Mouse (Mus musculus) 3134 (cell line): ENCODE data around the gene Dtx3.
A peak's percentile ranks its signal among the peaks of the same experiment; 100 is the strongest.
"Not testable (repeated sequence)": the region's sequence is repeated elsewhere in the genome, so short reads cannot be mapped to it uniquely, and the experiment has no call there.

Experiments used
- DNase-seq: peaks from one replicate; pipeline ENCODE4 v3.0.0-alpha.2; 2011; ENCODE audit warnings: low spot score; ENCODE audit not compliant: insufficient read length; ENCODE audit errors: extremely low read depth

Gene Dtx3

DNA sequence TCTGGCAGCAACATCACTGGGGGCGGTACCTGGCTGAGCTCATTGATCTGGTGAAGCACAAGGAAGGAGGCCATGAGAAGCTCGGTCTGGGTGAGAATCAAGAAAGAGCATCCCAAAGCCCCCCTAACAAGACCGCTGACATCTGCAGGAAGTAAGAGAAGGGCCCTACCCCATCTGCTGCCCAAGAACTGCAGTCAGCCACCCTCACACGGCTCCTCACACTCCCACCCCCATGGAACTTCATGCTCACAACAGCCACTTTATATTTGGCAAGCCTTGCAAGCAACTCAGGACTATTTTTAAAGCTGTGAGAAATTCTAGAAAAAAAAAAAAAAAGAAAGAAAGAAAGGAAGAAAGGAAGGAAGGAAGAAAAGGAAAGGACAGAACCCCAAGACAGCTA is 13.4 kb upstream of the Dtx3 start:
- DNase-seq: no peak

DNA sequence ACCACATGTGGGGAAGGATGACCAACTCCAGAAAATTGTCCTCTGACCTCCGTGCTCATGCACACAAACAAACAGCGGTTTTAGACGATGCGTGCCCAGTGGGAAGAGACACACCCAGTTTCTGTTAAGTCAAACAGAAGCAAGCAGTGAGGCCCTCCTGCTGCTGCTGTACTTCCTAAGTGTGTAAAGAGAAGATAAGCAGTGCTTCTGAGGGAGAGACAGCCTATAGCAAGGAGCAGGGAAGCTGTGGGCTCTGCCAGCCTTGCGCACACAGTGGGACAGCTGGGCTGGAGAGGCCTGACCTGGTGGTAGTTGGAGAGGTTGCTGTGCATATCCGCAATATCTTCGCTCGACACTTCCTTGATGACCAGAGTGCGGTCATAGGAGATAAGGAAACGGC is 9.8 kb upstream of the Dtx3 start:
- no peak for DNase-seq

DNA sequence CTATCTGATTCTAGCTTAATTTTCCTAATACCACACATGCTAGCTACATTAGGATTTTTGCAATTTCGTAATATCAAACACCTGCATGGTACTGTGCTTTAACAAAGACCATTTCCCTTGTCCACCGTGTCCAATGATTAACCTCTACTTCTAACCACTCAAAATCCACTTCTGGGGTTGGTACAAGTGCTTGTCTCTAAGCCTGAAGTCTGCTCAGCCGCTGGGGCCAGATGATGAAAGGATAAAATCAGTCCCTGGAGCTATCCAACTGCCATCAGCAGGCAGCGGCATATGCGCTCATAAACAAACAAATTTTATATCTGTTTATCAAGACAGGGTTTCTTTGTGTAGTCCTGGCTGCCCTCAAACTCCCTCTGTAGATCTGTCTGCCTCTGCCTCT is 9.1 kb upstream of the Dtx3 start:
- no peak for DNase-seq

DNA sequence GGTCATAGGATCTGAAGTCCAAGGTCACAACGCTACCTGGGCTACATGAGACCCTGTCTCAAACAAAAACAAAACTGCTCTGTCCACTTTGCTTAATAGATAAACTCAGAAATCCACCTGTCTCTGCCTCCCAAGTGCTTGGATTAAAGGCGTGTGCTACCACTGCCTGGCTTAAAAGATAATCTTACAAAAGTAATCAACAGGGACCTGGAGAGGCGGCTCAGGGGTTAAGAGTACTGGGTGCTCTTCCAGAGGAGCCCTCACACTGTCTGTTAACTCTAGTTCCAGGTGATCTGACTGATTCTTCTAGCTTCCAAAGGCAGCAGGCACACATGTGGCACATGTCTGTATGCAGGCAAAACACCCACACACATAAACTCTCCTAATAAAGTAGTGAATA is 7.6 kb upstream of the Dtx3 start:
- DNase-seq: no peak

DNA sequence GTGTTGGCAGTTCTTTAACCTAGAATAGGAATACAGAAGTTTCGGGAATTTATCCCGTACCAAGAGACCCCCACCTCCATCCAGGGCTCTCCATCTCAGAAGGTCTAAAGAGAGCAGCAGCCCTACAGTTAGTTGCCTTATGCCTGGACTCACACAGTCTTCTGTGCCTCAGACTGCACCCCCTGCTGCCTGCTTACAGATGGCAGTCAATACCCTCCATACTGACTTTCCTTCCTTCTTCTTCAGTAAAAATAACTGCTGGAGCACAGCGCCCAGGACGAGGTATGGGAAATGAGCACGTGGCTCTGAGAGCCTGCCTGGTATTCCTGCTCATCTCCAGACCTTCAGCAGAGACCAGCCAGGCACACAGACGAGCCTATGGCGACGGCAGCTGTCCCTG is 4.8 kb upstream of the Dtx3 start:
- no peak for DNase-seq

DNA sequence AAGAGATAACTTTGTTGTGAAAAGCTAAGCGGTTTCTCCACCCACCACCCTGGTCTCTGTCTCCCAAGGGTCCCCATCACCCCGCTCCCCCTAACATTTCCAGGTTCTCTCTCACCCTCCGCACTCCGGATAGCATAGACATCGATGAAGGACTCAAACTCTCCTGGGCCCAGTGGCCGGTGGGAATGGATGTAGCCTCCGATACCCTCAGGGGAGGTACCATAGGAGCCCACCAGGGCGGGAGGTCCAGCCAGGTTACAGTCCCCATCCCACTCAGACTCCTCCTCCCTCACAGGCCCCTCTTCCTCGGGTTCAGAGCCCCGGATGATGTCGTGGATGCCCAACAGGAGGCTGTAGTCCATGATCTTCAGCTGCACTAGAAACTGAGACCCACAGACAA is 3.9 kb upstream of the Dtx3 start:
- no peak for DNase-seq

DNA sequence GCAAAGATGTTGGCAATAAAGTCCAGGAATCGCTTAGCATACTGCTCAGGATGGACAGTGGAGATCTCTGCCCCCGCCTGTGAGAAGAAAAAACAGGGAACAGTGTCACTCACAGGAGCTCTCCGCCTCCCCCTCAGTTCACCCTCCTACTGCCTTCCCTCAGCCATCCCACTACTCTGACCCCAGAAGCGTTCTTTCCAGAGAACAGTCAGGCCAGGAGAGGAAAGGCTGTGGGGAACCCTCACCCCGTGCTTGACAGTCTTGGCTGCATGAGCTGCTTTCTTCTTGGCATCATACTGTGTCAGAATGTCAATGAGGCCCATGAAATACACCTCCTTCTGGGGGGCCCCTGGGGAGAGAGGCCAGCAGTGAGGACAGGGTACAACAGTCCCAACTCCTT is 3.5 kb upstream of the Dtx3 start:
- DNase-seq: no peak

DNA sequence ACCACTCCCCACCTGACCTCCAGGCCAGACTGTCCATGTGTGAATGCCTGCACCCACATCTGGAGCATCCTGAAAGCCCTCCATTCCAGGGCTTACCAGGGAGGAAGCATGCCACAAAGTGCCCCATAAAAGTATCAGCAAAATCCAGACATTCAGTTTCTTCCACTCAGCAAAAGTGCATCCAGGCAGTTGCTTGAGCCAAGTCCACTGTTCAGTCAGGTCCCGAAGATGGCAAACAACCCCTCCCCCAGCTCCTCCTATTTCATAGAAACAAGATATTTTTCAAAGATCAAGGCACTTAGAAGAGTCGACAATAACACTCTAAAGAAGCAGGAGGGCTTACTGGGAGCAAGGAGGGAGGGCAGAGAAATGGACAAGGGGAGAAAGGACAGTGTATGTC is 3.0 kb upstream of the Dtx3 start:
- DNase-seq: no peak

DNA sequence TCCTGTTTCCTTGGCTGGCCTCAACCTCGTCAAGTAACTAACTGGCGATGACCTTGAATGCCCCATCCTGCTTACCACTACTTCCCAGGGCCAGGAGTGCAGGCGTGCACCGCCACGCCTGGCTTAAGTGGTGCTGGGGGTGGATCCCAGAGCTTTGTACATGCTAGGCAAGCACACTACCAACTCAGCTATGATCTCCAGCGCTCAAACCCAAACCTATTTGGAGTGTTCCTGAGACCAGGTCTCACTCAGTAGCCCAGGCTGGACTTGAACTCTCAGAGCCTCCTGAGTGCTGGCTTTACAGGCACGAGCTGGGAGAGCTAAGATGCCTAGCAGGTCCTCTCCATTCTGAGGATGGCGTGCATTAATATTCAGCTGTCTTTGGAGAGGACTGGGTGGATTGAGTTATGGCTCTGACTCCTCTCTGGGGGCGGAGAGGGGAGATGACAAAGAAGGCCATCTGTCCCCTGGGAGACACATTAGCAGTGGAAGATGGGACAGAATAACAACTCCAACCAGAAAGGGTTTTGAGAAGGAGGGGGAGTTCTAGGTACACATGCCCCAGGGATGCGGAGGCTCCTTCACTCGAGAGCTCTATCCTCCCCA is 2.1 kb upstream of the Dtx3 start:
- no peak for DNase-seq

DNA sequence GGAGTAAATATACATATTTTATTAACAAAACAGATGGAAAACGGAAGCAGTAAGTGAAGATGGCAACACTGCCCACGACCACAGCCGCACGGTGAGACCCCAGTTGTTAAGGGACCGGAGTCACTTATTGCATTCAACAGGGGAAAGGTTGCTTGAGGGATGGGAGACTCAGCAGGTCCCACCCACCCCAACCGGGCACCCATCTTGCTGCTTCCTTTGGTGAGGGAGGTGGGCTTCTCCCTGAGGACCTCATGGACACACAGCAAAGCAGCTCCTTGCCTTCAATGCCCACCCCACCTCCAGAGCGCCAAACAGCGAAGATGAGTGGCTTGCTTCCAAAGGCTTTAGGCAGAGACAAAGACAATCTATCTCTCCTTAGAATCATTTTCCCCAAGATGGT is 1.6 kb upstream of the Dtx3 start:
- no peak for DNase-seq

DNA sequence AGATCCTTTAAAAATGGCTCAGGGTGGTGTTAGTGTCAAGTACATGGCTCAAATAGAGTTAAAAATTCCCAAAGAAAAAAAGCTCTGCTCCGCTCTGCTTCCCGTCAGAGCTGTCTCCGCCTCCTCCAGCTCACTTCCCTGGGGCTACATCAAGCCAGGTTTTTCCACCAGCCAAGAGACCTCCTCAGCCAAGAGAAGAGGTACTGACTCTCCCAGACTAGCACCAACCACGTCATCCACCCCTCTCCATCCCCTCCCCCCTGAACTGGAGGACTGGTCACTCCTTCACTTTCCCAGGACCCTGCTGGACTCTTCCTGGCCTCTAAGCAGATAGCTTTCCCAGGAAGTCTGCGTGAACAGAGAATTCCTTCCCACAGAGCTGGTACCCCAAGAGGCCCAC is 864 bp upstream of the Dtx3 start:
- peak; percentile 56 for DNase-seq

DNA sequence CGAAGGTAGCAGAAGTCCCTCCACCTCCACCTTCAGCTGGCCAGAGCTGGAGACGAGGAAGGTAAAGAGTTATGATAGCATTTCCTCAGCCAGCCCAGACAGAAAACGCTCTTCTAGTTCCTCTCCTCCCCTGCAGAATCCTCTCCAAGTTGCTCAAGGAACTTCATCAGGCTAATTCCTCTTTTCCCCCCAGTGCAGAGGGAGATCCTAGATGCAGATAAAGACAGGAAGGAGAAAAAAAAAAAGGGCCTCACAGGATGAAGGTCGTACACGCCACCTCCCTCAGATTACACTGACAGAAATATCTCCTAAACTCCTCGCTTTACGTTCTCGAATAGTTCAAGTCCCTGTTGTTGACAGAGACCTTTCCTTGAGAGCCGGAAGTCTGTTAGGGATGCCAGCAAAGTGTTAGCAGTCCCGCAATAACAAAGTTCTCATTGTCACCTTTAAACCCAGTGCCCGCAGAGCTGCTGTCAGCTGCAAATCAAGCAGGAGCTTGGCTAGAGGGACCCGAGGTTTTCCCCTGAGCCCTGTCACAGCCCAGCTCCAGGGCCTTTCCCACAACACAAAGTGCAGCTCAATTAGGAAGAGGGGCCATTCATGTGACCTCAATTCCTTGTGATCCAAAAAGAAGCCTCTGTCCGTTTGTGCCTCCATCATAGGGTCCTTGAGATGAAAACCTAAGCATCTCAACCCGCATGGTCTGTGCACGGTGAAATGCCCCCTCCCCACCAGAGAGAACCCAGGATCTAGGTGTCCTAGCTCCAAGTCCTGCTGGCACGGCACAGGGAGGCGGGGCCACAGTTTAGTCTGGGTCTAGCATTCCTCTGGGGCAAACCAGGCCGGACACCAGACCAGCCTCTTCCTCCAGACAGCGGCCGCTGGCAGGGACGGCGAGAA is 850 bp downstream of the Dtx3 start:
- peak; percentile 77 for DNase-seq

DNA sequence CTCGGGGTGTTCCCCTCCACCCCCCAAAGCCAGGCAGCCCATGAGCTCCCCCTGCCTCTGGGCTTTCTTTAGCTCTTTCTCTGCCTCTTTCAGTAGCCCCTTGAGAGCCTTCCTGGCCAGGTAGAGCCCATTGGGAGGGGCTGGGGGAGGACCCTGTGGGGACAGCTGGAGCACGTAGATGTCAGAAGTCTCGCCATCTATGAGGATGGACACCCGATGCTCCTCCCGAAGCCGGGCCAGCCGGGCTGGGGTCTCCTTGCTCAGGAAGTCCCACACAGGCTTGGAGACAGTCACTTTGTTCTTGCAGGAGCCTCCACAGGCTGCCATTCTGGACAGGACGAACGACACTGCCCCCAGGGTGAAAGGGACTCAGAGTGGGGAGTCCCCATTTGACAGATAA is 2.5 kb downstream of the Dtx3 start:
- no peak for DNase-seq

DNA sequence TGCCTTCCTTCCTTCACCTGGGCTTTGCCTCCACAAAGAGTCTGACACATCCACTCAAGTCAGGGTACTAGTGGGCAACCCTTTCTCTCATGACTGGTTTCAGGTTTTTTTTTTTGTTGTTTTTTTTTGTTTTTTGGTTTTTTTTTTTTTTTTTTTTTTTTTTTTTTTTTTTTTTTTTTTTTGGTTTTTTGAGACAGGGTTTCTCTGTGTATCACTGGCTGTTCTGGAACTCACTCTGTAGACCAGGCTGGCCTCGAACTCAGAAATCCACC is 3.5 kb downstream of the Dtx3 start:
- not testable (repeated sequence) for DNase-seq

DNA sequence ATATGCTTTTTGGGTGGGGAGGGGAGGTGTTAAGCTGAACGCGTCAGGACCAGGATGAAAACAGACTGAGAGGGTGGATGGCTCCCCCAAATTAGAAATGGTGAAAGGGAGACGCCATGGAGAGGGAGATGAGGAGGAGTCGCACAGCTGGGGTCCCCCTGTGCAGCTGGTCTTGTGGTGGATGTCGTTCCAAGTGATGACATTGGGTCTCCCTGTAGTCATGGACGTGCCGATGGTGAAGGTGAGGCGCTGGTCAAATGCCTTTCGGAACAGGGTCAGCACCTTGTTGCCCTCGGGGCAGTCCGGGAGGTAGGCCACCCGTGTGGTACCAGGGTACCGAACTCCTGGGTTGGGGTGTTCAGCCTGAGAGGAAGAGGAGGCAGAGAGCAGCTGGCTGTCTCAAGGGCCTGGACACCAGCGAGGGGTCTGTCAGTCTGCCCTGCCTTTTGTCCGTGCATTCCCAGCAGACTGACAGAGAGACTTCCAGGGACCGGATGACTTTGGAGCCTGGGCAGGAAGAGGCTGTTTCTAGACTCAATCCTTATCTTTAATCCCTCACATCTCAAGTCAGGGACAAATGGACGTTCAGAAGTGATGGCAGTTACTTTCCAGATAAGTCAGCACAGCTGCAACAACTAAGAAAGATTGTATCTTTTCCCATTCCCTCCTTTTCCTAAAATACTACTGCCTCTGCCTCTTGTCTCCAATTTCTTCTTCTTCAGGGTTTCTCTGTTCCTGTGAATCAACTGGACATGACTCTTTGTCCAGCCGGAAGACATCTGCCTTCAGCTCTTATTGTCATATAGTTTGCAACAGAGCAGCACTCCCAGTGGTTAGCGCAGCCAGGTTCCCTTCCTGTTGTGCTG is 4.1 kb downstream of the Dtx3 start:
- no peak for DNase-seq

DNA sequence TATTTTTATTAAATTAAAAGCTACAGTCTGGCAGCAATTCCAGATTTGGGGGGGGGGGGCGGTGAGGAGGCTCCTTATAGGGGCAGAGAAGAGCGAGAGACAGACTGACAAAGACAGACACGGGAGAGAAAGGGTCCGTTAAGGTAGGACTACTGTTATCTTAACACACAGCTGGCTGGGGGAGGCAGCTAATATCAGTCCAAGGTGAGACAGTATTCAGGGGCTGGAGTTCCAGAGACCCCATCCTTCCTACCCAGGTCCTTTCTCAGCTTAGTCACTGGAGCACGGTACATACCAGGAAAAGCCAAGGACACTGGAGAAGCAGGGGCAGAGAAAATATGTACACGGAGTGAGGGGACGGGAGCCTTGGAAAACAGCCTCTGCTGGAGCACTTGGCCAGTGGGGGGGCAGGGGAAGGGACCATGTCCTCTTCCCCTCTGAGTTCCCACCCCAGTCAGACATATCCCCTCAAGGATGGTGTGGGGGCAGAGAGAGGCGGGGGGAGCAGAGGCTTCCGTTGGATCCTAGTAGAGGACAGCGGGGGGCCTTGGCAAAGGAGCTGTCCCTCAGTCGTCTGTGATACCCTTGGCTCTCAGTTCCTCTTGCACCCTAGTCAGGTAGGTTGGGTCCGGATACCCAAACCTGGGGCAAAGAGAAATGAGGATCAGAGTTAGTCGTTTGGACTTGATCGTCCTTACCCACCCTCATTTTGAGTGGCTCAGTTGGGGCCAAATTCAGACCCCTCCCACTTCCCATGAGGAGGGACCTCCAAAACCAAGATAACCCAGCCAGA is 4.9 kb downstream of the Dtx3 start:
- DNase-seq: no peak

DNA sequence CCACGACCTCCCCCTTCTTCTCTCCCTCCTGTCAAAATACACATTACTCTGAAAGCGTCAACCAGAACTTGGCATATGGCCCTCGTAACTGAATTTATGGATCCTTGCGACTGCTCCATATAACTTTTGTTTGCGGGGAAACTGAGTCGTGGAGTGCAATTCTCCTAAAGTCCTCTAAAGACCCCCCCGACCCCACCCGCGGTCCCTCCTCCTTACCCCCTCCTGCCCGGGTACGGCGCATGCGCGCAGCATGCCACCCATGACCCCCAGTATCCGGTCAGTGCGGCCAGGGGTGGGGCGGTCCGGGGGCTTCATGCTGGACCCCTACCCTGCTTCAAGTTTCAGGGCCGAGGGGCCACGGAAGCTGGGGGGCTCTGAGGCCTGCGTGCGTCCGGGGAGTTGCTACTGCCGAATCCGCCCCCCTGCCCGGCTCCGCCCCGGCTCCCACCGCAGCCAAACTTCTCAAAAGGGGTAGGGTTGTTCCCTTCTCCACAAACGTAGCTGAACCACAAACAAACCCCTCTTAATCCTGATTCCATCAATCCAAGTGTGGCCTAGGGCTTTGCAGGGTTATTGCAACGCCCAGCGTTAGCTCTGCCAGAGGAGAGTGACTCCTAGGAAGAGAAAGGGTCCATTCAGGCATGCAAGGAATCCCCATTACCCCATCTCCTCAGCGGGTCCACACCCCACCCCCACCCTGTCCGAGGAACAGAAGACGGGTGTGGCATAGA is 5.7 kb downstream of the Dtx3 start, which contains the start of gene Arhgef25:
Arhgef25 (minus strand) TSS at position 433 of the 731 bp plus-strand sequence.
- no peak for DNase-seq

DNA sequence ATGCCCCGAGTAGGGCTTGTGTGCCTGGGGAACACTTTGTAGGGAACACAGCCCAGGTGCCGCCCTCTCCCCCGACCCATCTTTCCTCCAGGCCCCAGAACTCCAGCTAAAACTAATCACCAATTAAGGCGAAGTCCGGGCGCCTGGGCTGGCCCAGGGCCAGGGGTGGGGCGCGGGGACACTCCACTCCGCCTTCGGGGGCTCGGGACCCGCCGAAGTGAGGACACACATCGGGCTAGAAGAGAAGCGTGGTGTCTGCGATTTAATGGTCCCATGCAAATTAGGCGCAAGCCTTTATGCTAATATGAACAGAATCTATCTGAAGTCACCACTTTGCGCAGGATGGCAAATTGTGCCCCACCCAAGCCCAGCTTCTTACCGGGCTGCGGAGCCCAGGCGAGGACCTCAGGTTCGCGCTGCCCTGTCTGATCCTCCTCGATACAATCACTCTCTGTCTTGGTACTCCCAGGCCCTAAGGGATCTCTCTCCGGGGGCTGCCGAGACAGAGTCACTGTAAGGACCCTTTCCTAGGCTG is 6.3 kb downstream of the Dtx3 start:
- no peak for DNase-seq

DNA sequence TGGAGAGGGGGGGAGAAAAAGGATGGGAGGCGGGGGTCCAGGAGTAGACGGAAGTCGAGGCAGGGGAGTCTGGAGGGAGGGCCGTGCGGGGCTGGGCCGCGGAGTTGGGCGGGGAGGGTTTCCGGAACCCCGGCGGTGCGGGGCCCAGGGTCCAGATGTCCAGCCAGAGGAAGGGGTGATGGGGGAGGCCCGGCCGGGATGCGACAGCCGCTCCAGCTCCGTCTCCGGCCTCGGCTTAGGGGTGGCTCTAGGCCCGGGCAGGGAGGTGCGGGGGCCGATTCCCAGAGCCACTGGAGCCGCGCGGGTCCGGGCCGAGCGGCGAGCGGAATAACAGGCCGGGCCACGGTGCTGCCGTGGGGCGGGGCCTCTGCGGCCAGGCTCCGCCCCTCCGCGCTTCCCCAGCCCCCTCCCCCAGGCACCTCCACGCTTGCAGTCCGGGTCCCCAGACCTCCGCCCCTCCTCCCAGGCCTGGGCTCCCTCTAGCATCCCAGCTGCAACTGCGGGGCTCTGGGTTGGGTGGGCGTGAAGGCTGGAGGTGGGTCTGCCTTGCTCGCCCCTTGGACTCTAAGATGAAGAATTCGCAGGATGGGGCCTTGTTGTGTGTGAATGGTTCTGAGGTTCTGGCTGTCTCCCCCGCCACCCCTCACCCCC is 6.9 kb downstream of the Dtx3 start:
- DNase-seq: peak; percentile 87
